Mouse (Mus musculus) heart, adult 2 months (tissue): Measurements from ENCODE around the gene Med16. TPM values are rescaled to one million over a fixed set of nuclear protein-coding genes. Genes with fewer than 3 reads are reported as not detected.

Source experiments
- DNase-seq, 2 experiments: peaks; one replicate each; pipeline ENCODE4 v3.0.0; 2021
- H3K27ac ChIP-seq: fragments of 200-600 bp; 2 replicates; pipeline ENCODE4 v1.8.1; 2022
- H3K27me3 ChIP-seq: fragments of 200-500 bp; 2 replicates; pipeline ENCODE4 v1.6.1; 2012; ENCODE audit warnings: mild to moderate bottlenecking, low read length, inconsistent platforms, mixed read lengths; ENCODE audit not compliant: control insufficient read depth, insufficient read depth
- H3K36me3 ChIP-seq: fragments of 200-500 bp; 2 replicates; pipeline ENCODE4 v1.6.1; 2012; ENCODE audit warnings: low read length, inconsistent platforms; ENCODE audit not compliant: control insufficient read depth, insufficient read depth
- H3K4me1 ChIP-seq: fragments of 200-500 bp; 2 replicates; pipeline ENCODE4 v1.6.1; 2011; ENCODE audit warnings: low read length; ENCODE audit not compliant: control insufficient read depth, insufficient read depth
- H3K4me3 ChIP-seq: fragments of 200-600 bp; 2 replicates; pipeline ENCODE4 v1.8.1; 2022
- H3K79me2 ChIP-seq: fragments of 200-500 bp; replicated peaks from 2 replicates; pipeline ENCODE4 v1.6.1; 2012; ENCODE audit warnings: mild to moderate bottlenecking, inconsistent platforms, low read length, moderate library complexity, mixed read lengths; ENCODE audit not compliant: control insufficient read depth, insufficient read depth
- H3K9ac ChIP-seq: fragments of 200-500 bp; 2 replicates; pipeline ENCODE4 v1.6.1; 2012; ENCODE audit warnings: low read depth, mild to moderate bottlenecking, control low read depth, inconsistent platforms, low read length, mixed read lengths
- CTCF ChIP-seq: fragments of 200-600 bp; IDR thresholded peaks from 2 replicates; pipeline ENCODE4 v1.8.1; 2022; ENCODE audit warnings: antibody characterized with exemption, mild to moderate bottlenecking, moderate library complexity
- EP300 ChIP-seq: fragments of 200-500 bp; IDR thresholded peaks from 2 replicates; pipeline ENCODE4 v1.6.1; 2011; ENCODE audit warnings: low read depth, low read length, control low read depth; ENCODE audit not compliant: insufficient read depth
- POLR2A ChIP-seq: fragments of 200-500 bp; IDR thresholded peaks from 2 replicates; pipeline ENCODE4 v1.6.1; 2011; ENCODE audit warnings: mild to moderate bottlenecking, low read depth, low read length, control low read depth; ENCODE audit not compliant: insufficient read depth
- WGBS: fragments of 180-500 bp; shearing (Covaris S2); methylation state at CpG from one replicate; pipeline ENCODE4 v1.1.7; 2018; 5-methylcytosine and 5-hydroxymethylcytosine counted together
- intact Hi-C: fragments of 180-260 bp; cut with DNase I; formaldehyde crosslinking; loops from one replicate; pipeline ENCODE4 v1.15.1; 2025
- polyA plus RNA-seq: library from polyadenylated mRNA; depleted of rRNA; stranded (reverse); fragments of >200 nt; gene quantifications from 2 replicates; pipeline ENCODE4 v1.2.3, GENCODE M21; 2012
- total RNA-seq, 2 experiments: library from RNA; stranded (reverse); gene quantifications; 2 replicates each; pipeline ENCODE4 v1.2.3; 2021

The Med16 gene
- total and polyA plus RNA-seq, 3 experiments: 40.8 to 62.4 (median 54.1) TPM

GRCm38 (mm10) chr10:79877174-79877573, 31.5 kb downstream of the Med16 start:
- H3K27me3 ChIP-seq: peaks cover 4% of the 10 kb centered on the region; the same call in 1 of the 2 replicates
- H3K4me3 ChIP-seq: no peak overlapping the region
- H3K36me3 ChIP-seq: no peaks in the 10 kb centered on the region
- H3K27ac ChIP-seq: no peak overlapping the region
- DNase-seq: no peak
- WGBS: 61% methylated on average over 1 of the region's 1 CpGs
- peaks cover 7% of the 10 kb centered on the region for H3K4me1 ChIP-seq
- no peak overlapping the region for H3K9ac ChIP-seq
- H3K79me2 ChIP-seq: no peaks in the 10 kb centered on the region
- intact Hi-C loops: no loop called here
- TF ChIP-seq POLR2A: no peak

- peaks cover 4% of the 10 kb centered on the region; the same call in 1 of the 2 replicates for H3K27me3 ChIP-seq
- H3K79me2 ChIP-seq: no peaks in the 10 kb centered on the region
- peaks cover 7% of the 10 kb centered on the region for H3K4me1 ChIP-seq
- TF ChIP-seq POLR2A (no peak), CTCF (no peak), EP300 (no peak)
- WGBS: under 1% methylated on average over 57 of the region's 57 CpGs
- H3K4me3 ChIP-seq: peak within 1 kb of the TSS; percentile 52
- H3K9ac ChIP-seq: peak within 1 kb of the TSS; percentile 69
- no peaks in the 10 kb centered on the region for H3K36me3 ChIP-seq
- peak; percentile 27 to 43 for DNase-seq
- H3K27ac ChIP-seq: no peak within 1 kb of the TSS
- intact Hi-C loops: no loop called here
Observed at GRCm38 (mm10) chr10:79874290-79874862, 34.3 kb downstream of the Med16 start, which contains the start of the genes Prtn3 and Plppr3. Gene Prtn3, plus strand, starts transcription at chr10:79874476. Gene Plppr3, minus strand, starts transcription at chr10:79874634.

GRCm38 (mm10) chr10:79873715-79874289, 34.9 kb downstream of the Med16 start:
- 5% methylated on average over 26 of the region's 26 CpGs for WGBS
- Histone ChIP-seq H3K79me2 (no peaks in the 10 kb centered on the region), H3K27ac (no peak overlapping the region), H3K36me3 (no peaks in the 10 kb centered on the region), H3K9ac (peak overlapping the region; percentile 69; the same call in 1 of the 2 replicates), H3K4me3 (peak overlapping the region; percentile 52), H3K4me1 (peaks cover 7% of the 10 kb centered on the region), H3K27me3 (peaks cover 4% of the 10 kb centered on the region; the same call in 1 of the 2 replicates)
- no peak for DNase-seq
- TF ChIP-seq CTCF: no peak
- no peak for TF ChIP-seq POLR2A
- TF ChIP-seq EP300: no peak
- intact Hi-C loops: no loop called here

- DNase-seq: no peak
- Histone ChIP-seq H3K9ac (no peak overlapping the region), H3K27ac (no peak overlapping the region), H3K36me3 (no peaks in the 10 kb centered on the region), H3K27me3 (peaks cover 4% of the 10 kb centered on the region; the same call in 1 of the 2 replicates), H3K4me3 (no peak overlapping the region), H3K79me2 (no peaks in the 10 kb centered on the region), H3K4me1 (peaks cover 7% of the 10 kb centered on the region)
- TF ChIP-seq EP300 (no peak), CTCF (no peak), POLR2A (no peak)
- WGBS: 21% methylated on average over 6 of the region's 6 CpGs
- intact Hi-C loops: no loop called here
Observed at GRCm38 (mm10) chr10:79873313-79873712, 35.4 kb downstream of the Med16 start.

- TF ChIP-seq CTCF (no peak), EP300 (no peak), POLR2A (no peak)
- Histone ChIP-seq H3K79me2 (no peaks in the 10 kb centered on the region), H3K4me3 (no peak overlapping the region), H3K27ac (no peak overlapping the region), H3K9ac (no peak overlapping the region), H3K27me3 (peaks cover 4% of the 10 kb centered on the region; the same call in 1 of the 2 replicates), H3K36me3 (no peaks in the 10 kb centered on the region), H3K4me1 (peaks cover 6% of the 10 kb centered on the region; the same call in 1 of the 2 replicates)
- WGBS: 48% methylated on average over 3 of the region's 3 CpGs
- intact Hi-C loops: no loop called here
- DNase-seq: no peak
Observed at GRCm38 (mm10) chr10:79872862-79873261, 35.9 kb downstream of the Med16 start.

- no peaks in the 10 kb centered on the region for H3K79me2 ChIP-seq
- 82% methylated on average over 8 of the region's 8 CpGs for WGBS
- TF ChIP-seq CTCF: no peak
- TF ChIP-seq POLR2A: no peak
- TF ChIP-seq EP300: no peak
- no peaks in the 10 kb centered on the region for H3K36me3 ChIP-seq
- H3K27me3 ChIP-seq: peaks cover 4% of the 10 kb centered on the region; the same call in 1 of the 2 replicates
- H3K27ac ChIP-seq: no peak overlapping the region
- H3K4me3 ChIP-seq: no peak overlapping the region
- no peak for DNase-seq
- H3K4me1 ChIP-seq: peaks cover 1% of the 10 kb centered on the region; the same call in 1 of the 2 replicates
- intact Hi-C loops: no loop called here
- no peak overlapping the region for H3K9ac ChIP-seq
Observed at GRCm38 (mm10) chr10:79871845-79872244, 36.9 kb downstream of the Med16 start.
